7 mouse cellular contexts compared by ENCODE assay signal in genomic region chr17:6300190-6300863, GRCm38 (mm10). TPM values are rescaled to one million over a fixed set of nuclear protein-coding genes. Genes with fewer than 3 reads are reported as not detected.
A peak's percentile ranks its signal among the peaks of the same experiment; 100 is the strongest.
DNase-seq lines count a peak whose midpoint lies in the region; ATAC-seq and TF ChIP-seq lines count a peak whose summit lies in the region.
"Not testable (repeated sequence)": the region's sequence is repeated elsewhere in the genome, so short reads cannot be mapped to it uniquely, and the experiment has no call there.

No protein-coding gene starts in this region.

- not testable (repeated sequence) for H3K36me3 ChIP-seq in heart, embryonic 12.5 days; intestine, embryonic 15.5 days; kidney, embryonic 15.5 days; liver, embryonic 13.5 days; lung, postnatal 0 days (ENCODE audit: insufficient read depth, low read length); stomach, embryonic 15.5 days

- not testable (repeated sequence) for TF ChIP-seq EP300 in lung, postnatal 0 days (IDR thresholded peaks at IDR 0.05)

- H3K27me3 ChIP-seq in cerebellum, adult 2 months (ENCODE audit: control insufficient read depth, insufficient read depth, low read length); heart, embryonic 12.5 days (replicated peaks); intestine, embryonic 15.5 days (replicated peaks); kidney, embryonic 15.5 days; liver, embryonic 13.5 days; lung, postnatal 0 days (replicated peaks; ENCODE audit: insufficient read depth, low read length); stomach, embryonic 15.5 days (replicated peaks): not testable (repeated sequence)

- peak; percentile 24; the same call in 1 of the 2 replicates for ATAC-seq in heart, embryonic 12.5 days (ENCODE audit: insufficient number of reproducible peaks, low FRiP score)
- ATAC-seq in intestine, embryonic 15.5 days, result peak; percentile 93
- 0 out of 2 replicates have a peak, but pooled peaks have one; percentile 38 for ATAC-seq in kidney, embryonic 15.5 days (replicated peaks; ENCODE audit: low FRiP score)
- ATAC-seq in liver, embryonic 13.5 days (ENCODE audit: low read depth), result peak; percentile 68
- peak; percentile 25 for ATAC-seq in lung, postnatal 0 days
- peak; percentile 42; the same call in 1 of the 2 replicates for ATAC-seq in stomach, embryonic 15.5 days (ENCODE audit: insufficient read depth, low FRiP score, low read depth)

- not testable (repeated sequence) for H3K9ac ChIP-seq in heart, embryonic 12.5 days; intestine, embryonic 15.5 days; kidney, embryonic 15.5 days; liver, embryonic 13.5 days; lung, postnatal 0 days (replicated peaks; ENCODE audit: low read depth); stomach, embryonic 15.5 days

- WGBS in cerebellum, adult 2 months, result 69% methylated on average over 9 of the region's 12 CpGs
- WGBS in heart, embryonic 12.5 days, result 77% methylated on average over 9 of the region's 12 CpGs
- WGBS in intestine, embryonic 15.5 days, result 56% methylated on average over 6 of the region's 12 CpGs
- WGBS in kidney, embryonic 15.5 days, result 55% methylated on average over 9 of the region's 12 CpGs
- WGBS in liver, embryonic 13.5 days (ENCODE audit: insufficient replicate concordance), result 68% methylated on average over 5 of the region's 12 CpGs
- WGBS in lung, postnatal 0 days, result 57% methylated on average over 2 of the region's 12 CpGs
- 67% methylated on average over 8 of the region's 12 CpGs for WGBS in stomach, embryonic 15.5 days

- DNase-seq in cerebellum, adult 2 months, result peak; percentile 19 to 28
- DNase-seq in liver, embryonic 13.5 days; lung, postnatal 0 days (ENCODE audit: low spot score): not testable (repeated sequence)

- not testable (repeated sequence) for H3K4me1 ChIP-seq in cerebellum, adult 2 months (ENCODE audit: control insufficient read depth, insufficient read depth, low read length); heart, embryonic 12.5 days (replicated peaks); intestine, embryonic 15.5 days (replicated peaks); kidney, embryonic 15.5 days; liver, embryonic 13.5 days (replicated peaks); lung, postnatal 0 days (ENCODE audit: insufficient read depth, low read depth, low read length); stomach, embryonic 15.5 days

- not testable (repeated sequence) for TF ChIP-seq POLR2A in cerebellum, adult 2 months (IDR thresholded peaks at IDR 0.05; ENCODE audit: borderline replicate concordance, insufficient read depth, low read length)

- not testable (repeated sequence) for H3K4me3 ChIP-seq in cerebellum, adult 2 months (replicated peaks; ENCODE audit: insufficient read depth, low read depth, low read length); heart, embryonic 12.5 days; intestine, embryonic 15.5 days (replicated peaks); kidney, embryonic 15.5 days (replicated peaks); liver, embryonic 13.5 days (replicated peaks); lung, postnatal 0 days (ENCODE audit: low read depth, low read length); stomach, embryonic 15.5 days (replicated peaks)

- TF ChIP-seq CTCF in cerebellum, adult 2 months (IDR thresholded peaks at IDR 0.05; ENCODE audit: borderline replicate concordance, insufficient read depth, low read depth, low read length); lung, postnatal 0 days (IDR thresholded peaks at IDR 0.05): not testable (repeated sequence)

- not testable (repeated sequence) for H3K4me2 ChIP-seq in heart, embryonic 12.5 days; intestine, embryonic 15.5 days (replicated peaks); kidney, embryonic 15.5 days; liver, embryonic 13.5 days; lung, postnatal 0 days (replicated peaks; ENCODE audit: low read depth, low read length); stomach, embryonic 15.5 days

- not testable (repeated sequence) for H3K27ac ChIP-seq in cerebellum, adult 2 months (ENCODE audit: insufficient read depth, low read length); heart, embryonic 12.5 days (ENCODE audit: poor library complexity, severe bottlenecking); intestine, embryonic 15.5 days; kidney, embryonic 15.5 days; liver, embryonic 13.5 days; lung, postnatal 0 days (ENCODE audit: low read length); stomach, embryonic 15.5 days

- not testable (repeated sequence) for H3K9me3 ChIP-seq in heart, embryonic 12.5 days (replicated peaks); intestine, embryonic 15.5 days; kidney, embryonic 15.5 days (replicated peaks); liver, embryonic 13.5 days (replicated peaks); lung, postnatal 0 days (ENCODE audit: low read length); stomach, embryonic 15.5 days

RNA-seq across cellular contexts. Expression of gene Dynlt1a, which starts 17.0 kb away (rescaled TPM):
- 18.7 and 19.9 TPM in 2 replicates for polyA plus RNA-seq in cerebellum, adult 2 months (2012; rRNA removed)
- polyA plus RNA-seq in heart, embryonic 12.5 days (2016; fragmentation: Nextera tagmentation; extraction: Ambion mirVana), result 10.9 and 12.3 TPM in 2 replicates
- polyA plus RNA-seq in intestine, embryonic 15.5 days (2015; fragmentation: Nextera tagmentation; extraction: Ambion mirVana), result 15.6 and 16.5 TPM in 2 replicates
- polyA plus RNA-seq in kidney, embryonic 15.5 days (2015; fragmentation: Nextera tagmentation; extraction: Ambion mirVana), result 14.7 and 16.3 TPM in 2 replicates
- 5.6 and 7.0 TPM in 2 replicates for polyA plus RNA-seq in liver, embryonic 13.5 days (2015; fragmentation: Nextera tagmentation; extraction: Ambion mirVana)
- polyA plus RNA-seq in lung, postnatal 0 days (2015; fragmentation: Nextera tagmentation; extraction: Ambion mirVana), result 6.4 and 7.0 TPM in 2 replicates
- 13.6 and 16.0 TPM in 2 replicates for polyA plus RNA-seq in stomach, embryonic 15.5 days (2015; fragmentation: Nextera tagmentation; extraction: Ambion mirVana)

RNA-seq across cellular contexts. Expression of gene Tmem181a, which starts 43.7 kb away (rescaled TPM):
- 83.8 and 86.6 TPM in 2 replicates for polyA plus RNA-seq in cerebellum, adult 2 months (2012; rRNA removed)
- polyA plus RNA-seq in heart, embryonic 12.5 days (2016; fragmentation: Nextera tagmentation; extraction: Ambion mirVana), result 23.7 and 24.5 TPM in 2 replicates
- 19.5 and 19.7 TPM in 2 replicates for polyA plus RNA-seq in intestine, embryonic 15.5 days (2015; fragmentation: Nextera tagmentation; extraction: Ambion mirVana)
- 12.9 and 14.4 TPM in 2 replicates for polyA plus RNA-seq in kidney, embryonic 15.5 days (2015; fragmentation: Nextera tagmentation; extraction: Ambion mirVana)
- polyA plus RNA-seq in liver, embryonic 13.5 days (2015; fragmentation: Nextera tagmentation; extraction: Ambion mirVana), result 3.3 and 3.6 TPM in 2 replicates
- polyA plus RNA-seq in lung, postnatal 0 days (2015; fragmentation: Nextera tagmentation; extraction: Ambion mirVana), result 15.0 and 16.1 TPM in 2 replicates
- polyA plus RNA-seq in stomach, embryonic 15.5 days (2015; fragmentation: Nextera tagmentation; extraction: Ambion mirVana), result 20.7 and 22.3 TPM in 2 replicates

Comparison
In these comparisons a context has a peak if more than half of its experiments do, and no peak if none do; other contexts are left out.
1. ATAC-seq: peak in every context shown above with its lines; median percentile 93 in intestine, embryonic 15.5 days; 68 in liver, embryonic 13.5 days; 42 in stomach, embryonic 15.5 days; 38 in kidney, embryonic 15.5 days; 25 in lung, postnatal 0 days; 24 in heart, embryonic 12.5 days.